26 mouse cellular contexts compared by ENCODE assay signal in genomic region chr4:21982449-21982848, GRCm38 (mm10). TPM values are rescaled to one million over a fixed set of nuclear protein-coding genes. Genes with fewer than 3 reads are reported as not detected.
DNase-seq lines count a peak whose midpoint lies in the region; TF ChIP-seq lines count a peak whose summit lies in the region.
"Had no signal": no experiment of that assay in that cellular context is flagged by ENCODE, and none has a peak within 500 bp of the region (broad histone marks: within the 10 kb centered on the region; RNA-seq: fewer than 3 reads in every experiment).

No protein-coding gene starts in this region.

- no peak overlapping the region for H3K4me3 ChIP-seq in cortical plate, adult 2 months (ENCODE audit: insufficient read depth, low read length)
- H3K4me3 ChIP-seq: embryonic facial prominence, embryonic 10.5 days; heart, adult 2 months; heart, embryonic 13.5 days; hindbrain, embryonic 13.5 days; liver, embryonic 13.5 days had no signal

- DNase-seq in frontal cortex, postnatal 36 days (ENCODE audit: low spot score in 2 of 2): peak; percentile 33 to 60
- no peak for DNase-seq in frontal cortex, postnatal 10 days (ENCODE audit: low spot score in 2 of 2)
- peak; percentile 16 to 57 for DNase-seq in left cerebral cortex, adult 18-20 months (ENCODE audit: low spot score in 2 of 2)
- DNase-seq in left cerebral cortex, postnatal 10 days (ENCODE audit: extremely low spot score in 1 of 2, low spot score in 2 of 2): no peak
- peak; percentile 27 to 62 for DNase-seq in right cerebral cortex, postnatal 36 days (ENCODE audit: low spot score in 2 of 2)
- DNase-seq in thymus, postnatal 4 days: no peak
- DNase-seq: adrenal gland, postnatal 25 days; cerebellum, adult 11 months; cerebellum, adult 9-11 months; gastrocnemius, postnatal 25 days; heart, adult 2 months; kidney, adult 18-20 months; kidney, postnatal 4 days; liver, embryonic 13.5 days; lung, adult 2 months; lung, postnatal 14 days; thymus, adult 2 months had no signal

- peak overlapping the region; percentile 33 for H3K27ac ChIP-seq in cortical plate, adult 2 months (ENCODE audit: insufficient read depth, low read length)
- H3K27ac ChIP-seq: embryonic facial prominence, embryonic 10.5 days; heart, adult 2 months; heart, embryonic 13.5 days; hindbrain, embryonic 13.5 days; liver, embryonic 13.5 days had no signal

- TF ChIP-seq POLR2A in cortical plate, adult 2 months (IDR thresholded peaks at IDR 0.05; ENCODE audit: extremely low read depth, insufficient read depth, low read length): no peak

- no peak for TF ChIP-seq CTCF in cortical plate, adult 2 months (IDR thresholded peaks at IDR 0.05; ENCODE audit: extremely low read depth, insufficient read depth, low read length)

- intact Hi-C loops in left cerebral cortex, postnatal 10 days (cut with DNase I): no loop called here

- peaks cover 9% of the 10 kb centered on the region for H3K4me1 ChIP-seq in cortical plate, adult 2 months (ENCODE audit: control insufficient read depth, insufficient read depth, low read length)
- H3K4me1 ChIP-seq: hindbrain, embryonic 13.5 days; liver, embryonic 13.5 days had no signal

RNA-seq across cellular contexts. Expression of gene Faxc, which starts 51.3 kb away (rescaled TPM):
- 10 to 100 TPM; 62.0 to 65.5 TPM for total RNA-seq in left cerebral cortex, adult 18-20 months (2021)
- total RNA-seq in left cerebral cortex, postnatal 10 days (2021): 100 to 1,000 TPM in 1 of 2 experiments, 10 to 100 TPM in 1; 98.9 to 104 TPM
- 20.7 and 22.5 TPM in 2 replicates for polyA plus RNA-seq in cortical plate, adult 2 months (2012; rRNA removed)
- total RNA-seq: common myeloid progenitor, adult 5-6 weeks; megakaryocyte progenitor cell, adult 5-6 weeks; monocyte, adult 5-6 weeks; neutrophil, adult 5-6 weeks had no signal
- polyA plus RNA-seq: CD4-positive, CD25-positive, alpha-beta regulatory T cell, adult 4 months had no signal

Comparison
In these comparisons a context has a peak if more than half of its experiments do, and no peak if none do; other contexts are left out.
1. DNase-seq: peak in frontal cortex, postnatal 36 days (2 of 2), left cerebral cortex, adult 18-20 months (2 of 2) and right cerebral cortex, postnatal 36 days (2 of 2); none in frontal cortex, postnatal 10 days (0 of 2), left cerebral cortex, postnatal 10 days (0 of 2) and thymus, postnatal 4 days (single experiment).